Mouse (Mus musculus) forebrain, postnatal 0 days (tissue): ENCODE measurements at regions not wholly inside any gene's neighbourhood (a gene's known extent, or its start where the extent isn't known, plus 50 kb on each side); places are given as distances from the start of the nearest gene placed in this dataset.
A peak's percentile ranks its signal among the peaks of the same experiment; 100 is the strongest.

Experiments
- ATAC-seq: fragments of 200-750 bp; cut with Nextera tagmentation; 2 replicates; pipeline ENCODE4 v1.8.0; 2017; ENCODE audit warnings: mild to moderate bottlenecking, moderate library complexity
- DNase-seq: peaks from one replicate; pipeline ENCODE4 v3.0.0-alpha.2; 2015
- H3K27ac ChIP-seq: fragments of 300-500 bp; sonication (generic); 2 replicates; pipeline ENCODE4 v1.5.1; 2014; ENCODE audit warnings: low read depth, mild to moderate bottlenecking, antibody characterized with exemption, low read length, moderate library complexity, mixed read lengths
- H3K27me3 ChIP-seq: fragments of 300-500 bp; sonication (generic); 2 replicates; pipeline ENCODE4 v1.6.1; 2014; ENCODE audit warnings: mild to moderate bottlenecking, low read length, mixed read lengths; ENCODE audit not compliant: insufficient read depth
- H3K36me3 ChIP-seq: fragments of 300-500 bp; sonication (generic); 2 replicates; pipeline ENCODE4 v1.6.1; 2014; ENCODE audit warnings: mild to moderate bottlenecking, moderate library complexity; ENCODE audit not compliant: insufficient read depth
- H3K4me1 ChIP-seq: fragments of 300-500 bp; sonication (generic); 2 replicates; pipeline ENCODE4 v1.6.1; 2014; ENCODE audit warnings: antibody characterized with exemption; ENCODE audit not compliant: insufficient read depth
- H3K4me2 ChIP-seq: fragments of 300-500 bp; sonication (generic); 2 replicates; pipeline ENCODE4 v1.6.1; 2014; ENCODE audit warnings: low read depth, mild to moderate bottlenecking, moderate library complexity
- H3K4me3 ChIP-seq: fragments of 300-500 bp; sonication (generic); 2 replicates; pipeline ENCODE4 v1.5.1; 2014; ENCODE audit warnings: low read depth, low read length, mixed read lengths
- H3K9ac ChIP-seq: fragments of 300-500 bp; sonication (generic); 2 replicates; pipeline ENCODE4 v1.6.1; 2014; ENCODE audit warnings: mild to moderate bottlenecking
- H3K9me3 ChIP-seq: fragments of 300-500 bp; sonication (generic); 2 replicates; pipeline ENCODE4 v1.6.1; 2016; ENCODE audit warnings: low read length
- CTCF ChIP-seq: sonication (generic); IDR thresholded peaks from 2 replicates; pipeline ENCODE4 v1.5.1; 2016; ENCODE audit warnings: antibody characterized with exemption, control low read depth, low read depth
- WGBS: fragments of 180-500 bp; shearing (Covaris S2); extraction: QIAGEN DNeasy Blood & Tissue Kit; methylation state at CpG from one replicate; pipeline ENCODE4 v1.1.7; 2014; 5-methylcytosine and 5-hydroxymethylcytosine counted together

DNA sequence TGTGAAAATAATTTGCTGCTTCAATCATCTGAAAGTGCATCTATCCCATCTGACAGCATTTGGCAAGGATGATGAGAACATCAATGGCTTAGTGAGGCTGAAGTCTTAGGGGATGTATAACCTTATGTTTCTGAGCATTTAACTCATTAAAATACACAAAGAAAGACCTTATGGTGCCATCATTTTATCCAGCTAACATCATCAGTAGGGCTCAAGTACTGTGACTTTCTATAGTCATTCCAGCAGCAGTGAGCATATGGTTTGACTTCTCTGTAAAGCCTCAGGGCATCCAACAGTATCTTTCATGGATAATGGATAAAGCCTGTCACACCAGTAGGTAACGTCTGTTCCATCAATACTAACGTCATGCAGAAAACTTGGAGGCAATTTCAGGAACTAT, 895.0 kb upstream of the Fat3 start:
- Histone ChIP-seq H3K9me3 (no peaks in the 10 kb centered on the region), H3K27ac (no peak overlapping the region), H3K4me3 (no peak overlapping the region), H3K4me2 (no peak overlapping the region), H3K4me1 (no peaks in the 10 kb centered on the region), H3K27me3 (no peaks in the 10 kb centered on the region), H3K36me3 (no peaks in the 10 kb centered on the region), H3K9ac (no peak overlapping the region)
- ATAC-seq (no peak), DNase-seq (no peak)
- WGBS = 38% methylated on average over 2 of the region's 2 CpGs
- no peak for TF ChIP-seq CTCF

DNA sequence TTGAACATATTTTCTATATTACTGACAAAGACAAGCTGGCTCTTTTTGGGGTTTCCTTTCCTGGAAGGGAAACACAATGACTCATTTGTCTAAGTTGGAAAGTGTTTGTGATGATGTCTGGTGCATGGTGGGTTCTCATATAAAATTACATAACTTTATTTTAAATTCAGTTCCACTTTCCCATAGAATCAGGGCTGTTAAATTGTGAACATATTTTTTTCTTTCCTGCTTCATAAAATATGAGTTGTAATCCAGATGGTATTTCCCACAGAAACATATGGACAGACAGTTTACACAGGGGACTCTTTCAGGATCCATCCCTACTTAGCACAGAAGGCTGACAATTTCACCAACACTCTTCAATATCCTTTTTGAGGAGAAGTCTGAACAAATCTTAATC, 892.0 kb upstream of the Fat3 start:
- no peak overlapping the region for H3K9ac ChIP-seq
- H3K4me3 ChIP-seq = no peak overlapping the region
- ATAC-seq (peak; percentile 83), DNase-seq (peak; percentile 44)
- H3K27me3 ChIP-seq = no peaks in the 10 kb centered on the region
- no peak overlapping the region for H3K4me2 ChIP-seq
- H3K9me3 ChIP-seq = no peaks in the 10 kb centered on the region
- H3K4me1 ChIP-seq = no peaks in the 10 kb centered on the region
- no peaks in the 10 kb centered on the region for H3K36me3 ChIP-seq
- no peak overlapping the region for H3K27ac ChIP-seq
- TF ChIP-seq CTCF = no peak
